Mouse (Mus musculus): ENCODE results near the gene Ficd. TPM values are rescaled to one million over a fixed set of nuclear protein-coding genes. Genes with fewer than 3 reads are reported as not detected.

Gene Ficd
- polyA plus RNA-seq, 1 experiment from 2014 or later, result 3.3 TPM

DNA sequence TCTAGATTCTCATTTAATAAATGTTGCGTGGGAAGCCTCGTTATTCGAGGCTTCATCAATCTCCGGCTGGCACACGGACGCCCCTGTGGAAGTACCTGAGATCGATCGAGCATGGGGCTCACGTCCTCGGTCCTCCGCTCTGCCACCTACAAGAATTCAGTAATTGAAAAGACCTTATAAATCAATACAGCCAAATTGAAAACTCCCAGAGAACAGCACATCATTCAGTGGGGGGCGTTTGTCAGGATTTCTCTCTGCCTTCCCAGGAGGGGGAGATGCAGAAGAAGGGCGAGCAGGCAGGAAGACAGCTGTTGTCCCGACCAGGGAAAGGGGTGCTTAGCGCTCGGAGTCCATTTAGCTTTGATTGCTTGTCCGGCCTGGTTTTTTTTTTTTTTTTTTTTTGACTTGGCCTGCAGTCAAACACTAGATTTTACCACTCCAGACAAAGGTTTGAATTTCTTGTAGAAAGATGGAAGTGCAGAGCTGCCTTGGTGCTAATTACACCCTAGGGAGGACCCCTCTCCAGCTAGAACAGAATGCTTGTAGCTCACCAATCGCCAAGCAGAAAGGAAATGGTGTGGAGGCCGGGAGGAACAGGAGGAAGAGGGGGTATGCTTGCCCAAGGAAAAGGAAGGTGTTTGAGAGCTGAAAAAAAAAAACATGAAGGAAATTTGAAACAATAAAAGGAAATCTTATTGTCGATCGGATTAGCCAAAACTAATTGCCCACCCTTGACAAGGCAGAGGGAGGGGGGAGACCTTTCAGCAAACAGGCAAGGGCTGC lies 31.6 kb upstream of the Ficd start:
- Histone ChIP-seq H3K4me3 (ENCODE audit: low read depth, low read length) (no peak overlapping the region), H3K9ac (ENCODE audit: low read length) (no peak overlapping the region), H3K4me2 (no peak overlapping the region), H3K4me1 (ENCODE audit: control insufficient read depth, insufficient read depth, low read length) (no peaks in the 10 kb centered on the region; the same call in 1 of the 2 replicates), H3K27ac (ENCODE audit: low read depth, low read length) (no peak overlapping the region), H3K27me3 (ENCODE audit: control insufficient read depth, insufficient read depth, low read length) (no peaks in the 10 kb centered on the region), H3K36me3 (ENCODE audit: control insufficient read depth, insufficient read depth, low read length) (no peaks in the 10 kb centered on the region), H3K9me3 (ENCODE audit: control insufficient read depth, low read length) (no peaks in the 10 kb centered on the region)
- ATAC-seq (ENCODE audit: low FRiP score) (no peak), DNase-seq (ENCODE audit: low spot score, missing footprints) (no peak)
- WGBS, result 68% methylated on average over 21 of the region's 21 CpGs

DNA sequence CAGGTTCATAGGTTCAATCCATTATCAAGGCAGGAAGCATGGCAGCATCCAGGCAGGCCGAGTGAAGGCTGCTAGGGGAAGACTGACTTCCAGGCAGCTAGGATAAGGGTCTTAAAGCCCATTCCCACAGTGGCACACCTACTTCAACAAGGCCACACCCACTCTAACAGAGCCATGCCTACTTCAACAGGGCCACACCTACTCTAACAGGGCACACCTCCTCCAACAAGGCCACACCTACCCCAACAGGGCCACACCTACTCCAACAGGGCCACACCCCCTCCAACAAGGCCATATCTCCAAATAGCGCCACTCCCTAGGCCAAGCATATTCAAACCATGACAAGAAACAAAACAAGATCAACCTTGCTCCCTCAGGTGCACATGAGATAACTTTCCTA lies 22.7 kb upstream of the Ficd start:
- Histone ChIP-seq H3K9me3 (ENCODE audit: control insufficient read depth, low read length) (no peaks in the 10 kb centered on the region), H3K9ac (ENCODE audit: low read length) (no peak overlapping the region), H3K4me1 (ENCODE audit: control insufficient read depth, insufficient read depth, low read length) (peaks cover 9% of the 10 kb centered on the region), H3K27me3 (ENCODE audit: control insufficient read depth, insufficient read depth, low read length) (no peaks in the 10 kb centered on the region), H3K36me3 (ENCODE audit: control insufficient read depth, insufficient read depth, low read length) (no peaks in the 10 kb centered on the region), H3K4me3 (ENCODE audit: low read depth, low read length) (no peak overlapping the region), H3K4me2 (no peak overlapping the region), H3K27ac (ENCODE audit: low read depth, low read length) (no peak overlapping the region)
- DNase-seq (ENCODE audit: low spot score, missing footprints) (no peak), ATAC-seq (ENCODE audit: low FRiP score) (no peak)
- 82% methylated on average over 2 of the region's 2 CpGs for WGBS

DNA sequence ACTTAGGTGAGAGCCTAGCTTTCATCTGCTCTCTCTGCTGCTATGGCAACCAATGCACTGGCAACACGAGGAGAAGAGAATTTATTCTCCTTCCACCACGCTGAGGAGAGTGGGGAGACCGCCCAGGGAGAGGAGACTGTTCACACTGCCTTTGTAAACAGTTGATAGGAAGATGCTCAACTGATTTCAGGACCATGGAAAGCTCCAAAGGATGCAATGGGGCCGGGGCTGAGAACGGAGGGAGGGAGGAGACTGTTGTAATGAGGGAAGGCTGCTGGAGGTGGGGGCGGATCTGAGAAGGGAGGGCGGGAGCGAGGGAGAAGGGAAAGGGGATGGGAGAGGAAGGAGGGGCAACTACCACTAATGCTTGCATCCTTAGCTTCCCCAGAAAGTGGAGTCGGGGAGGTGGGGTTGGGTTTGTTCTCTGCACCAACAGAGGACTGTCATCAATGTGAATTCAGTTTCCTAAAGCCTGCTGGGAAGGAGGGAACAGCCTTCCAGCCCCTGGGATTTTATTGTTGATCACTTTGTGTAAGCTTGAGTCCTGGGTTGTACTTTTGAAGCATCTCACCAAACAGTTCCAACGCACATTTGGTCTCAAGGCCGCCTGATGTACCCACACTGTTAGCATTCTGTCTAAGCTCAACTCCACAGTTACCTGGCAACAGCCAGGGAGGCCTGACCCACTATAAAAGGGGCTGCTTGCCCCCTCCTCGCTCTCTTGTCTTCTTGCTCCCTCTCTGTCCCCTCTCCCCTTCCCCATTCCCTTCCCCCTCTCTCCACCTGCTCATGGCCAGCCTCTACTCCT lies 18.8 kb upstream of the Ficd start:
- DNase-seq (ENCODE audit: low spot score, missing footprints), result peak; percentile 95

DNA sequence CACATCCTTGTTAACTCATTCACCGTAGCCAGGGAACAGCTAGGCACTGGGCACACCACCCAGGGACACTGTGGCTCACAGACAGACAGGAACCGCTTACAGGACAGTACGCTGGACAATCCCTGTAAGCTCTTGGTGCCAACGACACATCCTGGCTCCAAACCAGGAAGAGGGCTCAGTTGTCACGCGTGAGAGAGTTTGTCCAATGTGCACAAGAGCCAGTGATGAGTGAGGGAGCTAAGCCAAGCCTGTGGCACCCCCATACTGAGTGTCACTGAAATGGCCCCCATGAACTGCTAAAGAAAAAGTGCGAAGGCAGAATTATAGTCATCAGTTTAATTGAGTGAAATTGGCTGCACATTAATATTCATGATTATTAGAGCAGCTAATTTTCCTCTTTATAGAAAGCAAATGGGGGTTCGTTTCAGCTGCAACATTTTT lies 16.4 kb upstream of the Ficd start:
- Histone ChIP-seq H3K4me2 (no peak overlapping the region), H3K9me3 (ENCODE audit: control insufficient read depth, low read length) (no peaks in the 10 kb centered on the region), H3K4me1 (ENCODE audit: control insufficient read depth, insufficient read depth, low read length) (peaks cover 9% of the 10 kb centered on the region), H3K27ac (ENCODE audit: low read depth, low read length) (no peak overlapping the region), H3K9ac (ENCODE audit: low read length) (no peak overlapping the region), H3K27me3 (ENCODE audit: control insufficient read depth, insufficient read depth, low read length) (no peaks in the 10 kb centered on the region), H3K4me3 (ENCODE audit: low read depth, low read length) (no peak overlapping the region), H3K36me3 (ENCODE audit: control insufficient read depth, insufficient read depth, low read length) (no peaks in the 10 kb centered on the region)
- DNase-seq (ENCODE audit: low spot score, missing footprints) (no peak), ATAC-seq (ENCODE audit: low FRiP score) (no peak)
- WGBS, result 85% methylated on average over 8 of the region's 8 CpGs

More for the DNA sequence above, 18.8 kb upstream of the Ficd start:
- Histone ChIP-seq H3K9ac (ENCODE audit: low read length) (no peak overlapping the region), H3K27ac (ENCODE audit: low read depth, low read length) (peak overlapping the region; percentile 16; the same call in 1 of the 2 replicates), H3K4me3 (ENCODE audit: low read depth, low read length) (no peak overlapping the region), H3K4me2 (peak overlapping the region; percentile 11; the same call in 1 of the 2 replicates), H3K36me3 (ENCODE audit: control insufficient read depth, insufficient read depth, low read length) (no peaks in the 10 kb centered on the region), H3K4me1 (ENCODE audit: control insufficient read depth, insufficient read depth, low read length) (peaks cover 9% of the 10 kb centered on the region), H3K9me3 (ENCODE audit: control insufficient read depth, low read length) (no peaks in the 10 kb centered on the region), H3K27me3 (ENCODE audit: control insufficient read depth, insufficient read depth, low read length) (no peaks in the 10 kb centered on the region)
- WGBS, result 9% methylated on average over 12 of the region's 12 CpGs
- ATAC-seq (ENCODE audit: low FRiP score), result peak; percentile 55; the same call in 1 of the 2 replicates

DNA sequence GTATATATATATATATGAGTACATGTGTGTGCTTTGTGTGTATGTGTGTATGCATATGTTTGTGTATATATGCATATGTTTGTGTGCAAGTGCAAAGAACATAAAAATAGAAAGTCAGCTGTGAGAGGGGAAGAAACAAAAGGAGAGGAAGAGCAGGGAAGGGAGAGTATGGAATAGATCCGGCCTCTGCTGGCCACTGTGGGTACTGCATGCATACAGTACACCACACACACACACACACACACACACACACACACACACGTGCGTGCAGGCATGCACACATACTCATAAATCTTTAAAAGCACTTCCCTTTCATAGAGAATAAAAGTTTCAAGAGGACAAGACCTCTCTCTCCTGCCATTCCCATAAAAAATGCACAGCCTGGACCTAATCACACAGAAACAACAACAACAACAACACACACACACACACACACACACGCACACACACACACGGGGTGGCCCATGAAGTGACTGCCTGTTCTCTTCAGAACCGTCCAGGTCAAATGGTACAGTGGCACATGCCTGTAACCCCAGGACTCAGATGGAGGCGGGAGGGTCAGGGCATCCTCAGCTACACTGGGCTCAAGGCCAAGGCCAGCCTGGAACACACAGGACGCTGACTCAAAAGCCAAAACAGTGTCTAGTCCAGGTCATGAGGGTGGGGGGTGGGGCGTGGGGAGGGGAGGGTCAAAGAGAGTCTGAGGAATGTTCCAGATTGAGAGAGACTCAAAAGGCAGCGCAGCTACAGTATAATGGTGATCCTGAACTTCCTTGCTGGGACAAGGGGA lies 13.2 kb upstream of the Ficd start:
- Histone ChIP-seq H3K4me1 (ENCODE audit: control insufficient read depth, insufficient read depth, low read length) (no peaks in the 10 kb centered on the region), H3K9me3 (ENCODE audit: control insufficient read depth, low read length) (no peaks in the 10 kb centered on the region), H3K4me2 (no peak overlapping the region), H3K36me3 (ENCODE audit: control insufficient read depth, insufficient read depth, low read length) (no peaks in the 10 kb centered on the region), H3K27me3 (ENCODE audit: control insufficient read depth, insufficient read depth, low read length) (no peaks in the 10 kb centered on the region), H3K4me3 (ENCODE audit: low read depth, low read length) (no peak overlapping the region), H3K9ac (ENCODE audit: low read length) (no peak overlapping the region), H3K27ac (ENCODE audit: low read depth, low read length) (no peak overlapping the region)
- 90% methylated on average over 10 of the region's 10 CpGs for WGBS
- ATAC-seq (ENCODE audit: low FRiP score) (no peak), DNase-seq (ENCODE audit: low spot score, missing footprints) (no peak)

DNA sequence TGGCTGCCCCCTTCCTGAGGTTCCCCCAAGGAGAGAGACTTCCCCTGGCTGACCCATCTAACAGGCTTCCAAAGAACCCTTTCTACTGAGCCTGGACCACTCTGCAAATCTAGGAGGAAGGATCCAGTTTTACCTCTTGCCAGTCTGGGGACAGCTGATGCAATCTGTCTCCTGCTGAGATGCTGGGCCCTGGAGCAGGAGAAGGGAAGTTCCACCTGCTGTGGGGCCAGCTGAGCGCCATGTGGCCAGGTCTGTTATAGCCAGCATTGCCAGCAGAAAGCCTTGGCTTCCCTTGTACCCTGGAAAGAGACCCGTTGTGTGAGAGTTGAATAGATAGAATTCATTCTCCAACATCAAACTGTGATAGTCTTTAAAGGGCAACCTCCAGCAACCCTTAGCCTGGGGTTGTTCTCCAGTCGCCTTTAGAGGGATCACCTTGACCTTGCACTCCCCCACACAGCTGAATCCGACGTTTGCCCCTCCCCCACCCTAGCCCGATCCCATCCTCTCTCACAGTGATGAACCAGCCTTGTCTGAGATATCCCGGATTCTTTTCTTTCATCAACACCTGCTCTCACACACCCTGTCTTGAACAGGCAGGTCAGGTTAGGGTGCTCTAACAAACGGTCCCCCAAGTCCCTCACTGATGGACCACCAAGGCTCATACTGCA lies 11.9 kb upstream of the Ficd start:
- Histone ChIP-seq H3K4me3 (ENCODE audit: low read depth, low read length) (no peak overlapping the region), H3K9me3 (ENCODE audit: control insufficient read depth, low read length) (no peaks in the 10 kb centered on the region), H3K36me3 (ENCODE audit: control insufficient read depth, insufficient read depth, low read length) (no peaks in the 10 kb centered on the region), H3K27me3 (ENCODE audit: control insufficient read depth, insufficient read depth, low read length) (no peaks in the 10 kb centered on the region), H3K4me2 (no peak overlapping the region), H3K9ac (ENCODE audit: low read length) (no peak overlapping the region), H3K4me1 (ENCODE audit: control insufficient read depth, insufficient read depth, low read length) (no peaks in the 10 kb centered on the region), H3K27ac (ENCODE audit: low read depth, low read length) (no peak overlapping the region)
- ATAC-seq (ENCODE audit: low FRiP score), result no peak
- DNase-seq (ENCODE audit: low spot score, missing footprints), result no peak
- WGBS, result 34% methylated on average over 8 of the region's 8 CpGs

DNA sequence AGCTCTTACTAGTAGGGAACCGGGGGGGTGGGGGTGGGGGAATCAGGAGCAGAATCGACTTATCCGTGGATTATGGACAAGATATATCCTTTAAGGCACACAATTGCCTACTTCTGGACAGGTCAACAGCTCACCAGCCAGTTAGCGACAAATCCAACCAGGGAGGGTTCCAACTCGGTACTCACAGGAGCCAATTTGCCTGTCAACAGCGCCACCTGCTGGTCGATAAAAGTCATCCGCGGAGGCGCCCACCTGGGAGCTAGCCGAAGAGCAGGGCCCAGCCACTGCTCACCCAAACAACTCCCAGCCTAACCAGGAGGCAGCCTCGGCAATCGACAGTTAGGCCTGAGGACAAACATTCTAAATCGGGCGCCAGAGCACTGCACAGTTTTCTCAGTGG lies 11.2 kb upstream of the Ficd start, which contains the start of gene 1700069L16Rik:
TSS of gene 1700069L16Rik (minus strand) at position 327 of the 400 bp plus-strand sequence.
- H3K4me2 ChIP-seq, result no peak within 1 kb of the TSS
- no peak within 1 kb of the TSS for H3K4me3 ChIP-seq (ENCODE audit: low read depth, low read length)
- no peaks in the 10 kb centered on the region for H3K27me3 ChIP-seq (ENCODE audit: control insufficient read depth, insufficient read depth, low read length)
- peak; percentile 97 for DNase-seq (ENCODE audit: low spot score, missing footprints)
- no peaks in the 10 kb centered on the region for H3K9me3 ChIP-seq (ENCODE audit: control insufficient read depth, low read length)
- H3K36me3 ChIP-seq (ENCODE audit: control insufficient read depth, insufficient read depth, low read length), result no peaks in the 10 kb centered on the region
- no peak within 1 kb of the TSS for H3K9ac ChIP-seq (ENCODE audit: low read length)
- H3K27ac ChIP-seq (ENCODE audit: low read depth, low read length), result no peak within 1 kb of the TSS
- H3K4me1 ChIP-seq (ENCODE audit: control insufficient read depth, insufficient read depth, low read length), result no peaks in the 10 kb centered on the region
- peak; percentile 59; the same call in 1 of the 2 replicates for ATAC-seq (ENCODE audit: low FRiP score)
- 3% methylated on average over 15 of the region's 15 CpGs for WGBS

DNA sequence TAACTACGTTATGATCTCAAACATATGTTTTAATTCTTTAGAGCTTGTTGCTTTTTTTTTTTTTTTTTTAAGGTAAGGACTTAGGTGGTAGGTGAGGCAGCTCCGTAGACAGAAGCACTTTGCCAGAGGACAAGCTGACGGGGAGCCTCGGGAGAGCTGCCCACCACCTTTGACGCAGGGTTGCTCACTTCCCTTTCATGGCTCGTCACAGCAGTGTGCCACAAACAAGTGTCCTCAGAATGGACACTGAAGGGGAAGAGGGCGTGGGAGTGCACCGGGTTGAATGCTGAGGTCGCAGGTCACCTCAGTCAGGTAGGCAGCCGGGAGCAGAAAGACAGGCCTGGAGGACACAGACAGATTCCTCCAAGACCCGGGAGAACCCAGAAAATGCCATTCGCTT lies 10.2 kb upstream of the Ficd start:
- Histone ChIP-seq H3K9me3 (ENCODE audit: control insufficient read depth, low read length) (no peaks in the 10 kb centered on the region), H3K9ac (ENCODE audit: low read length) (no peak overlapping the region), H3K27me3 (ENCODE audit: control insufficient read depth, insufficient read depth, low read length) (no peaks in the 10 kb centered on the region), H3K27ac (ENCODE audit: low read depth, low read length) (no peak overlapping the region), H3K4me2 (no peak overlapping the region), H3K36me3 (ENCODE audit: control insufficient read depth, insufficient read depth, low read length) (no peaks in the 10 kb centered on the region), H3K4me3 (ENCODE audit: low read depth, low read length) (no peak overlapping the region), H3K4me1 (ENCODE audit: control insufficient read depth, insufficient read depth, low read length) (peaks cover 3% of the 10 kb centered on the region)
- DNase-seq (ENCODE audit: low spot score, missing footprints), result no peak
- WGBS, result 62% methylated on average over 12 of the region's 12 CpGs
- ATAC-seq (ENCODE audit: low FRiP score), result no peak

All from midbrain, embryonic 11.5 days (tissue).